Mouse (Mus musculus) spleen, adult 2 months (tissue): ENCODE results near the gene Serinc3. TPM values are rescaled to one million over a fixed set of nuclear protein-coding genes. Genes with fewer than 3 reads are reported as not detected.

Experiments used
- DNase-seq, 2 experiments: peaks; one replicate each; pipeline versions ENCODE4 v3.0.0 to v3.0.0-alpha.2; 2012 to 2021; ENCODE audit warnings: low spot score in 2 of 2, low read depth in 1 of 2
- H3K27ac ChIP-seq: fragments of 200-500 bp; 2 replicates; pipeline ENCODE4 v1.5.1; 2012; ENCODE audit warnings: low read length, inconsistent platforms; ENCODE audit not compliant: insufficient read depth
- H3K27me3 ChIP-seq: fragments of 200-500 bp; 2 replicates; pipeline ENCODE4 v1.6.1; 2012; ENCODE audit warnings: mild to moderate bottlenecking, moderate library complexity, low read length, inconsistent platforms; ENCODE audit not compliant: control insufficient read depth, insufficient read depth
- H3K36me3 ChIP-seq: fragments of 200-500 bp; 2 replicates; pipeline ENCODE4 v1.6.1; 2012; ENCODE audit warnings: mild to moderate bottlenecking, low read length, inconsistent platforms; ENCODE audit not compliant: control insufficient read depth, insufficient read depth
- H3K4me1 ChIP-seq: fragments of 200-500 bp; 2 replicates; pipeline ENCODE4 v1.6.1; 2011; ENCODE audit warnings: inconsistent platforms; ENCODE audit not compliant: control insufficient read depth, insufficient read depth, insufficient read length
- H3K4me3 ChIP-seq: fragments of 200-500 bp; 2 replicates; pipeline ENCODE4 v1.5.1; 2011; ENCODE audit warnings: mild to moderate bottlenecking, inconsistent platforms; ENCODE audit not compliant: insufficient read depth, insufficient read length; ENCODE audit errors: extremely low read depth
- CTCF ChIP-seq: fragments of 200-500 bp; IDR thresholded peaks from 2 replicates; pipeline ENCODE4 v1.5.1; 2011; ENCODE audit warnings: mild to moderate bottlenecking, inconsistent platforms; ENCODE audit not compliant: insufficient read depth, insufficient read length, insufficient replicate concordance; ENCODE audit errors: extremely low read depth
- POLR2A ChIP-seq: fragments of 200-500 bp; IDR thresholded peaks from 2 replicates; pipeline ENCODE4 v1.6.1; 2011; ENCODE audit warnings: low read depth, low read length, inconsistent platforms
- WGBS: fragments of 180-500 bp; shearing (Covaris S2); methylation state at CpG from one replicate; pipeline ENCODE4 v1.1.7; 2018; 5-methylcytosine and 5-hydroxymethylcytosine counted together
- polyA plus RNA-seq: library from polyadenylated mRNA; depleted of rRNA; stranded (reverse); fragments of >200 nt; gene quantifications from 2 replicates; pipeline ENCODE4 v1.2.3, GENCODE M21; 2012; rRNA removed

The Serinc3 gene
- polyA plus RNA-seq = 400 and 443 TPM in 2 replicates

DNA sequence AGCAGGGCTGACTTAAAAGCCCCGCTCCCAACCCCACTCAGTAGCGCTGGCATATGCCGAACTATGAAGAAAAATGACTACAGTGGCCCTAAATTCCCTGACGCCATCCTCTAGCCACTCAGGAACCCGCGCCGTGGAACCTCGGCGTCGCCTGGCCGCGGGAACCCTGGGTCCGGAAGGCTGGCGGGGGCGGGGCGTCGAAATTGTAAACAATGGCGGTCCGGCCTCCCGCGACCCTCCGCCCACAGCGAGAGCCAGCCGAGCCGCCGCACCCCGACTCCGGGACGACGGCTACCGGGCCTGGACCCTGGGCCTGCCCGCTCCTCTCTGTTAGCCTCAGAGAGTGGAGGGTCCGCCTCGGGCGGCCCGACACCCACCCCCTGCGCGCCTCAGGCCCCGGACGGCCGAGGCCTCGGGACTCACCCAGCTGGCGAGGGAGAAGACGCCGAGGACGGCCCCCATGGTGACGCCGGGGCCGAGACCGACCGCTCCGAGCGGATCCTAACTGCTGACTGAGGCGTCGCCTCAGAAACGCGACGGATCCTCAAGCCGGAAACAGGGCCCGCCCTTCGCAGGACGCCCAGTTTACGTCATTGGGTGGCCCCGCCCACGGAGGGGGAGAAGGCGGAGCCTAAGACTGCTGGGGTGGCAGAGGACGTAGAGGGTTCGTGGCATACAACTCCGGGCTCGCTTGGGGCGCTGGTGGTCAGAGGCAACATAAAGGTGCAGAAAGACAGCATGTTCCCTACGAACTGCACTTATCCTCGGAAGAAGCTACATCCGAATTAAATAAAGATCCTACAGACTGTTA, at the start of gene Serinc3:
Gene Serinc3, minus strand, starts transcription at position 557 of the 811 bp plus-strand sequence.
- TF ChIP-seq POLR2A = peak; percentile 99
- no peak for TF ChIP-seq CTCF
- DNase-seq = peak; percentile 97 to 100
- H3K4me1 ChIP-seq = peaks cover 11% of the 10 kb centered on the region
- peaks cover 18% of the 10 kb centered on the region for H3K36me3 ChIP-seq
- under 1% methylated on average over 74 of the region's 74 CpGs for WGBS
- H3K27me3 ChIP-seq = no peaks in the 10 kb centered on the region
- H3K27ac ChIP-seq = peak within 1 kb of the TSS; percentile 100
- H3K4me3 ChIP-seq = peak within 1 kb of the TSS; percentile 94

DNA sequence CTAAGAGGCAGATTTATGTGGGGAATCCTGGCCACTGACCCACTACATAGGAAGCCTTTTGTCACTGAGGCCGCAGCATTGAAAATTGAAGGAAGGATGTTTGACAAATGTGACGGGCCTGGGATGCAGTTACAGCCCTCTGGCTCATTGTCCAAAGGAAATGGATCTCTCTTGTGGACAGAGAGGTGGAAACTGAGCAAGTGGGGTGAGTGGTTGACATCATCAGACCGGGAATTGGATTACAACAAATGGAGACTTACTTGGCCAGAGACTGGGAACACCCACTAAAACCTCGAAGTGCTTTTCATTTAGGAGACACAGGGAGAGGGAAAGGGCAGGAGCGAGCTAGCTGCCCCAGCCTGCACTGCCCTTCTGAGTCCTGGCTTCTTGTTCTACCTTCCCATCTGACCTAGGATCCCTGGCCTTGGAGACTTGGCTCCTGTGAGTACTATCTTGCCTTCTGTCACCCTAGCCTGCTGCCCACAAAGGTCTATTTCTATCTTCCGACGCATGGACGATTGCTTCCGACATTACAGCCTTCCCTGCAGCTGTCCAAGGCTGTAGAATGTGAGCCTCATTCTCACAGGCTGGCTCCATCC, 48.9 kb upstream of the Serinc3 start:
- H3K27ac ChIP-seq = peak overlapping the region; percentile 61
- H3K4me1 ChIP-seq = peaks cover 18% of the 10 kb centered on the region; the same call in 1 of the 2 replicates
- DNase-seq = no peak
- 85% methylated on average over 9 of the region's 9 CpGs for WGBS
- H3K4me3 ChIP-seq = no peak overlapping the region
- no peaks in the 10 kb centered on the region for H3K36me3 ChIP-seq
- no peak for TF ChIP-seq CTCF
- TF ChIP-seq POLR2A = no peak
- H3K27me3 ChIP-seq = no peaks in the 10 kb centered on the region

DNA sequence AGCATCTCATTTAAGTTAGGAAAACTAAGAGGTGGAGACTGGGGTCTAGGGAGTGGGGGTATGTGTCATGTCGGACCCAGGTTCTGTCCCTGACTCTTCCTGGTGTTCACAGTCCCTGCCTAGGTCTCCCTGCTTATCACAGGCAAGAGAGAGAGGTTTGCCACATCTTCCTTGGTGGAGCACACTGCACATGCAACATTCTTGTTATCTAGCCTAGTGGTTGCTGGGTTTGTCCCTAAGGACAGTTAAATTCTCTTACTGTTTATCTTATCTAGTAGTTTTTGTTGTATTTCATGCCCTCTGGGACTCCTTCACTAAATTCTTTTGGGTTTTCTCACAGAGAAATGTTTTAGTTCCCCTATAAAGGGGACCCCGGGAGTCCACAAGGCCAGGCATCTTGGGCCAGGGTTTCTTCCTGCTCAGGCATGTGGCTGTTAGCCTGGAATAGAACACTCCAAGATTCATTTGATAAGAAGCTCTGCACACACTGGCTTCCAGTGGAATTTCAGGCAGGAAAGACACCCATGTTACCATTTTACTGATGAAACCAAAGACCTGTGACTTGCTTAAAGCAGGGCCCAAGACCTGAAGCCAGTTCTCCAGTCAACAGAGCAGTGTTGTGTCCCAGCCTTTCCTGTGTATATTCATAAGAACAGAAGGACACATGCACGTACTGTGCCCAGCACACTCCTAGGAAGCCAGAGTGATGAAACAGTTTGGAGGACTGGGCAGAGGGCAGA, 48.1 kb upstream of the Serinc3 start:
- TF ChIP-seq POLR2A (no peak), CTCF (no peak)
- Histone ChIP-seq H3K27me3 (no peaks in the 10 kb centered on the region), H3K4me3 (no peak overlapping the region), H3K36me3 (no peaks in the 10 kb centered on the region), H3K4me1 (peaks cover 11% of the 10 kb centered on the region; the same call in 1 of the 2 replicates), H3K27ac (peak overlapping the region; percentile 44)
- no peak for DNase-seq
- 76% methylated on average over 3 of the region's 3 CpGs for WGBS

DNA sequence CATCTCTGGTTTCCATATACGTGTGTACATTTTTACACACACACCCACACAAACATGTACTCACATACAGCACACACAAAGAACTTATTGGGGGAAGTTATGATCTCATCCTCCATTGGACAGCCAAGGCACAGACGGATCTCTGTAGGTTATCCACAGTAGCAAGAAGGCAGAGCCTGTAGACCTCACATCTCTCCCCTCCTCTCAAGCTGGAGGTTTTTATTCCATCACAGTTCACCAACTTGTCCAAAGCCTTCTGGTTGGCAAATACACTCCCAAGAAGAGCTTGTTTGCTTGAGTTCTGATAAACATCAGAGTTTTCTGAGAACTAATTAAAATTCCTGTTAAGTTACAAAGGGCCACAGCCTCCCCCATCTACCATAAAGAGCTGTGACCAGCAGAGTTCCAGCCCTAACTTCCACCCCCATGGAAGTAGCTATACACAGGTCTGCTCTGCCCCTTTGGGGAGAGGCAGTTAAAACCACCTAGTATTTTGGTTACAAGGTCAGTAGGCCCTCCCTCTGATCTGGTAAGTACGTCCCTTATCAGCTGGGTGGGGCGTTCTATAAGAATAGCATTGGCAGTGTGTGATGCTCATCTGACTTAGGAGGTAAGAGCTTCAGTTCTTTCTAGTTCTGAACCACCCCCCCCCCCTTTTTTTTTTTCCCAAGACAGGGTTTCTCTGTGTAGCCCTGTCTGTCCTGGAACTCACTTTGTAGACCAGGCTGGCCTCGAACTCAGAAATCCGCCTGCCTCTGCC, 47.1 kb upstream of the Serinc3 start:
- no peaks in the 10 kb centered on the region for H3K27me3 ChIP-seq
- no peak for DNase-seq
- H3K4me3 ChIP-seq = no peak overlapping the region
- 75% methylated on average over 6 of the region's 6 CpGs for WGBS
- no peaks in the 10 kb centered on the region for H3K36me3 ChIP-seq
- no peak overlapping the region for H3K27ac ChIP-seq
- TF ChIP-seq POLR2A (no peak), CTCF (no peak)
- peaks cover 5% of the 10 kb centered on the region; the same call in 1 of the 2 replicates for H3K4me1 ChIP-seq

DNA sequence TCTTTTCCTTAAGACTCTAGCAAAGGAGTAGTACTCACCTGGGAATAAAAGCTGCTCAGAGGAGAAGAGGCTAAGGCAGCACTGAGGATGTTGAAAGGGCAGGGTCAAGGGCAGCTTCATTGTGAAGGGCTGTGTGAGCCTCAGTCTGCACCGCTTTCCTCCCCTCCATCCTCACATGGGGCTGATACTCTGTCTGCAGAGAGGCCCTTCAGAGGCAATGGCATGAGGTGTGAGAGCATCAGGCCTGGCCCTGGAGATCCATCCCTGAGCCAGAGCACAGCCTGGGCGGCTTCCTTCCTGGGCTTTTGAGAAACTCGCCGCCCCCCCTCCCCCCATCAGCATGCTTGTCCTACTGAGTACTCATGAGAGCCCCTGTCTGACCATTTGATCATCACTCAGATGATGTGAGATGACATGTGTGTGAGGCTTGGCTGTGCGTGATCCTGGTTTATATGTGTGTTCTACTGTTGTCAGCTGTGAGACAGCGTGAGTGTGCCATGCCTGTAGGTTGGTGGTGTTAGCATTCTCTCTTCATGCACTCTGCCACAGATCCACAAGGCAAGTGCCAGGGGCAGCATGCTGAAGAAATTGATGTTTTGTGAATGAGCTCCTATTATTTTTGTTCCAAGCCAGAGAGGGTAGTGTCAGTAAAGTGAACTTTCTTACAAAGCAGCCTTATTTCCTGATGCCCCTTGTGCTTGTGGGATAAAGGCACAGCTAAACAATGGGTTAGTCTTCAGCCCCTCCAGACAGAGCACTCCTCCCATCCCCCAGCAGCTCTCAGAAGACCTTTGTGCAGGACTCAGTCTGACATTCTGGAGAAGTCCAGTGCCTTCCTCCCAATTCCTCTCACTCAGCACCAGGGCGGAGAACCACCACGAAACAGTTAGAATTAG, 45.7 kb upstream of the Serinc3 start:
- Histone ChIP-seq H3K27me3 (no peaks in the 10 kb centered on the region), H3K27ac (0 out of 2 replicates have a peak overlapping the region, but pooled peaks have one; percentile 18), H3K36me3 (no peaks in the 10 kb centered on the region), H3K4me1 (peaks cover 7% of the 10 kb centered on the region; the same call in 1 of the 2 replicates), H3K4me3 (no peak overlapping the region)
- TF ChIP-seq CTCF = no peak
- no peak for TF ChIP-seq POLR2A
- 94% methylated on average over 8 of the region's 8 CpGs for WGBS
- DNase-seq = no peak
